Mouse (Mus musculus) embryonic facial prominence, embryonic 15.5 days (tissue): ENCODE results near the gene Eif2b3. TPM values are rescaled to one million over a fixed set of nuclear protein-coding genes. Genes with fewer than 3 reads are reported as not detected.
A peak's percentile ranks its signal among the peaks of the same experiment; 100 is the strongest.

Experiments used
- ATAC-seq: fragments of 200-750 bp; cut with Nextera tagmentation; 2 replicates; pipeline ENCODE4 v1.8.0; 2017; ENCODE audit warnings: low read depth, moderate TSS enrichment; ENCODE audit not compliant: insufficient number of reproducible peaks, low FRiP score, low TSS enrichment
- H3K27ac ChIP-seq: fragments of 300-500 bp; sonication (generic); replicated peaks from 2 replicates; pipeline ENCODE4 v1.5.1; 2015; ENCODE audit warnings: mild to moderate bottlenecking, inconsistent platforms
- H3K27me3 ChIP-seq: fragments of 300-500 bp; sonication (generic); 2 replicates; pipeline ENCODE4 v1.6.1; 2015; ENCODE audit warnings: inconsistent platforms
- H3K36me3 ChIP-seq: fragments of 300-500 bp; sonication (generic); 2 replicates; pipeline ENCODE4 v1.6.1; 2015; ENCODE audit warnings: mild to moderate bottlenecking, inconsistent platforms
- H3K4me1 ChIP-seq: fragments of 300-500 bp; sonication (generic); 2 replicates; pipeline ENCODE4 v1.6.1; 2015; ENCODE audit warnings: inconsistent platforms
- H3K4me2 ChIP-seq: fragments of 300-500 bp; sonication (generic); replicated peaks from 2 replicates; pipeline ENCODE4 v1.6.1; 2015; ENCODE audit warnings: mild to moderate bottlenecking, inconsistent platforms
- H3K4me3 ChIP-seq: fragments of 300-500 bp; sonication (generic); replicated peaks from 2 replicates; pipeline ENCODE4 v1.5.1; 2015; ENCODE audit warnings: mild to moderate bottlenecking, inconsistent platforms
- H3K9ac ChIP-seq: fragments of 300-500 bp; sonication (generic); 2 replicates; pipeline ENCODE4 v1.6.1; 2015; ENCODE audit warnings: inconsistent platforms
- H3K9me3 ChIP-seq: fragments of 300-500 bp; sonication (generic); replicated peaks from 2 replicates; pipeline ENCODE4 v1.6.1; 2016; ENCODE audit warnings: inconsistent platforms
- WGBS: fragments of 180-500 bp; shearing (Covaris S2); methylation state at CpG from one replicate; pipeline ENCODE4 v1.1.7; 2015; 5-methylcytosine and 5-hydroxymethylcytosine counted together
- polyA plus RNA-seq: library from polyadenylated mRNA; unstranded; fragments of >200 nt; fragmentation: Nextera tagmentation; extraction: Ambion mirVana; gene quantifications from 2 replicates; pipeline ENCODE4 v1.2.1, GENCODE M21; 2015

Eif2b3 gene
- polyA plus RNA-seq, 1 experiment from 2014 or later: 41.3 TPM

GRCm38 (mm10) chr4:117058512-117058911 lies 39.3 kb downstream of the Eif2b3 start:
- H3K9me3 ChIP-seq: no peaks in the 10 kb centered on the region
- H3K4me3 ChIP-seq: no peak overlapping the region
- no peaks in the 10 kb centered on the region for H3K27me3 ChIP-seq
- H3K27ac ChIP-seq: no peak overlapping the region
- H3K4me2 ChIP-seq: no peak overlapping the region
- H3K4me1 ChIP-seq: no peaks in the 10 kb centered on the region
- H3K36me3 ChIP-seq: peaks cover 7% of the 10 kb centered on the region; the same call in 1 of the 2 replicates
- no peak overlapping the region for H3K9ac ChIP-seq
- ATAC-seq: no peak
- WGBS: 87% methylated on average over 4 of the region's 4 CpGs

GRCm38 (mm10) chr4:117062700-117063390 lies 43.6 kb downstream of the Eif2b3 start:
- Histone ChIP-seq H3K4me2 (no peak overlapping the region), H3K36me3 (peaks cover 19% of the 10 kb centered on the region), H3K4me1 (no peaks in the 10 kb centered on the region), H3K27ac (no peak overlapping the region; the same call in 1 of the 2 replicates), H3K9me3 (no peaks in the 10 kb centered on the region), H3K4me3 (no peak overlapping the region), H3K9ac (no peak overlapping the region), H3K27me3 (no peaks in the 10 kb centered on the region)
- no peak for ATAC-seq
- WGBS: 53% methylated on average over 4 of the region's 4 CpGs

GRCm38 (mm10) chr4:117068035-117068434 lies 48.8 kb downstream of the Eif2b3 start:
- Histone ChIP-seq H3K9ac (no peak overlapping the region), H3K27me3 (no peaks in the 10 kb centered on the region), H3K4me2 (no peak overlapping the region), H3K36me3 (peaks cover 60% of the 10 kb centered on the region), H3K27ac (no peak overlapping the region), H3K4me3 (no peak overlapping the region), H3K9me3 (no peaks in the 10 kb centered on the region), H3K4me1 (no peaks in the 10 kb centered on the region)
- ATAC-seq: no peak
- 91% methylated on average over 7 of the region's 7 CpGs for whole genome bisulfite sequencing

- H3K9ac ChIP-seq: no peak overlapping the region
- H3K4me3 ChIP-seq: no peak overlapping the region
- H3K9me3 ChIP-seq: no peaks in the 10 kb centered on the region
- peaks cover 60% of the 10 kb centered on the region for H3K36me3 ChIP-seq
- H3K27me3 ChIP-seq: no peaks in the 10 kb centered on the region
- no peak for ATAC-seq
- H3K4me1 ChIP-seq: no peaks in the 10 kb centered on the region
- no peak overlapping the region for H3K4me2 ChIP-seq
- no peak overlapping the region for H3K27ac ChIP-seq
- 81% methylated on average over 1 of the region's 1 CpGs for WGBS
Observed at GRCm38 (mm10) chr4:117069647-117070046, 50.4 kb downstream of the Eif2b3 start.

GRCm38 (mm10) chr4:117070624-117071023 lies 51.4 kb downstream of the Eif2b3 start:
- no peak for ATAC-seq
- 92% methylated on average over 4 of the region's 4 CpGs for WGBS
- Histone ChIP-seq H3K27ac (no peak overlapping the region), H3K36me3 (peaks cover 59% of the 10 kb centered on the region), H3K4me1 (no peaks in the 10 kb centered on the region), H3K4me2 (no peak overlapping the region), H3K27me3 (no peaks in the 10 kb centered on the region), H3K9ac (no peak overlapping the region), H3K9me3 (no peaks in the 10 kb centered on the region), H3K4me3 (no peak overlapping the region)

- Histone ChIP-seq H3K9ac (no peak overlapping the region), H3K36me3 (peaks cover 55% of the 10 kb centered on the region), H3K27ac (no peak overlapping the region), H3K4me2 (no peak overlapping the region), H3K27me3 (no peaks in the 10 kb centered on the region), H3K9me3 (no peaks in the 10 kb centered on the region), H3K4me1 (no peaks in the 10 kb centered on the region), H3K4me3 (no peak overlapping the region)
- no peak for ATAC-seq
- 85% methylated on average over 5 of the region's 5 CpGs for WGBS
Observed at GRCm38 (mm10) chr4:117071183-117071582, 52.0 kb downstream of the Eif2b3 start.

GRCm38 (mm10) chr4:117087948-117088640 lies 68.9 kb downstream of the Eif2b3 start:
- no peak for ATAC-seq
- Histone ChIP-seq H3K36me3 (peaks cover 17% of the 10 kb centered on the region), H3K27ac (no peak overlapping the region), H3K4me2 (no peak overlapping the region), H3K9ac (no peak overlapping the region), H3K4me3 (no peak overlapping the region), H3K9me3 (no peaks in the 10 kb centered on the region), H3K27me3 (no peaks in the 10 kb centered on the region), H3K4me1 (0 out of 2 replicates have a peak, but pooled peaks cover 10% of the 10 kb centered on the region)
- 71% methylated on average over 7 of the region's 7 CpGs for WGBS

- no peak overlapping the region for H3K27ac ChIP-seq
- no peak overlapping the region for H3K9ac ChIP-seq
- no peak overlapping the region for H3K4me3 ChIP-seq
- H3K9me3 ChIP-seq: no peaks in the 10 kb centered on the region
- peaks cover 10% of the 10 kb centered on the region for H3K36me3 ChIP-seq
- 80% methylated on average over 7 of the region's 7 CpGs for WGBS
- no peaks in the 10 kb centered on the region for H3K27me3 ChIP-seq
- peaks cover 12% of the 10 kb centered on the region for H3K4me1 ChIP-seq
- ATAC-seq: no peak
- no peak overlapping the region for H3K4me2 ChIP-seq
Observed at GRCm38 (mm10) chr4:117090586-117090985, 71.4 kb downstream of the Eif2b3 start.

- H3K27ac ChIP-seq: 0 out of 2 replicates have a peak overlapping the region, but pooled peaks have one; percentile 84
Observed at GRCm38 (mm10) chr4:117094626-117095361, 75.6 kb downstream of the Eif2b3 start.

GRCm38 (mm10) chr4:117095551-117096452 lies 76.6 kb downstream of the Eif2b3 start, which contains the start of gene Ptch2:
TSS of gene Ptch2 (plus strand) at chr4:117096075.
- H3K9ac ChIP-seq: peak within 1 kb of the TSS; percentile 51
- H3K9me3 ChIP-seq: no peaks in the 10 kb centered on the region
- WGBS: 1% methylated on average over 46 of the region's 50 CpGs
- H3K27me3 ChIP-seq: no peaks in the 10 kb centered on the region
- ATAC-seq: peak; percentile 61; the same call in 1 of the 2 replicates
- H3K4me2 ChIP-seq: peak within 1 kb of the TSS; percentile 93
- H3K4me1 ChIP-seq: peaks cover 35% of the 10 kb centered on the region
- H3K4me3 ChIP-seq: peak within 1 kb of the TSS; percentile 61
- no peaks in the 10 kb centered on the region for H3K36me3 ChIP-seq
- H3K27ac ChIP-seq: peak within 1 kb of the TSS; percentile 84

More at GRCm38 (mm10) chr4:117094626-117095361, 75.6 kb downstream of the Eif2b3 start:
- Histone ChIP-seq H3K9ac (no peak overlapping the region), H3K4me3 (no peak overlapping the region), H3K9me3 (no peaks in the 10 kb centered on the region), H3K4me2 (no peak overlapping the region), H3K36me3 (no peaks in the 10 kb centered on the region), H3K4me1 (peaks cover 37% of the 10 kb centered on the region), H3K27me3 (no peaks in the 10 kb centered on the region)
- WGBS: 77% methylated on average over 3 of the region's 3 CpGs
- no peak for ATAC-seq
